Mouse (Mus musculus) gastrocnemius, postnatal 10 days (tissue): ENCODE measurements around the gene Sp9. TPM values are rescaled to one million over a fixed set of nuclear protein-coding genes. Genes with fewer than 3 reads are reported as not detected.

Source experiments
- DNase-seq: peaks from one replicate; pipeline ENCODE4 v3.0.0; 2021; ENCODE audit warnings: mixed read lengths
- long read RNA-seq, 2 experiments: library from polyadenylated mRNA; stranded (forward); transcript quantifications; one replicate each; pipeline ENCODE4 v2.0.0; 2021
- total RNA-seq, 2 experiments: library from RNA; stranded (reverse); gene quantifications; 2 replicates each; pipeline ENCODE4 v1.2.3; 2021

Gene Sp9
- under 1 TPM in 1 of 2 experiments, not detected in 1; 0.05 TPM for total RNA-seq
- long read RNA-seq, experiment 1, result 0 reads
- long read RNA-seq, experiment 2, result 0 reads

GRCm38 (mm10) chr2:73271459-73272161 is at the start of gene Sp9:
TSS of gene Sp9 (plus strand) at chr2:73271925.
- peak; percentile 49 for DNase-seq

GRCm38 (mm10) chr2:73231081-73231480 is 40.6 kb upstream of the Sp9 start:
- DNase-seq, result no peak

- DNase-seq, result no peak
These were observed 30.4 kb upstream of the Sp9 start for GRCm38 (mm10) chr2:73241299-73241698.

- DNase-seq, result no peak
These were observed 23.0 kb upstream of the Sp9 start for GRCm38 (mm10) chr2:73248701-73249100.

GRCm38 (mm10) chr2:73263172-73263765 is 8.5 kb upstream of the Sp9 start:
- DNase-seq, result no peak

GRCm38 (mm10) chr2:73263794-73264610 is 7.7 kb upstream of the Sp9 start:
- DNase-seq, result no peak

- no peak for DNase-seq
These were observed 7.0 kb upstream of the Sp9 start for GRCm38 (mm10) chr2:73264611-73265195.

GRCm38 (mm10) chr2:73266011-73266410 is 5.7 kb upstream of the Sp9 start:
- DNase-seq, result no peak

GRCm38 (mm10) chr2:73266623-73267022 is 5.1 kb upstream of the Sp9 start:
- DNase-seq, result no peak

GRCm38 (mm10) chr2:73267231-73267630 is 4.5 kb upstream of the Sp9 start:
- no peak for DNase-seq

- DNase-seq, result no peak
These were observed 3.9 kb upstream of the Sp9 start for GRCm38 (mm10) chr2:73267818-73268217.

GRCm38 (mm10) chr2:73268281-73268680 is 3.4 kb upstream of the Sp9 start:
- no peak for DNase-seq

- DNase-seq, result no peak
These were observed 2.8 kb upstream of the Sp9 start for GRCm38 (mm10) chr2:73268836-73269395.

GRCm38 (mm10) chr2:73269666-73270065 is 2.1 kb upstream of the Sp9 start:
- DNase-seq, result no peak

GRCm38 (mm10) chr2:73270071-73270592 is 1.6 kb upstream of the Sp9 start:
- DNase-seq, result no peak

GRCm38 (mm10) chr2:73270593-73271458 is 899 bp upstream of the Sp9 start:
- DNase-seq, result no peak

GRCm38 (mm10) chr2:73272351-73273248 is 875 bp downstream of the Sp9 start:
- DNase-seq, result no peak

GRCm38 (mm10) chr2:73273249-73274118 is 1.8 kb downstream of the Sp9 start:
- DNase-seq, result peak; percentile 28
